Mouse (Mus musculus) brain, adult 10 weeks (tissue): ENCODE measurements around the gene Mtfr2. TPM values are rescaled to one million over a fixed set of nuclear protein-coding genes. Genes with fewer than 3 reads are reported as not detected.

Experiments
- polyA plus RNA-seq: library from polyadenylated mRNA; stranded (reverse); fragments of 350-450 nt; fragmentation: Illumina TruSeq; extraction: RNeasy Lipid Tissue Mini Kit (QIAGEN cat#74804); gene quantifications from one replicate; pipeline ENCODE4 v1.2.3, GENCODE M21; 2015; ENCODE audit warnings: low read depth, low replicate concordance

Gene Mtfr2
- polyA plus RNA-seq, result 0.59 TPM

GRCm38 (mm10) chr10:20347285-20348214, at the start of gene Mtfr2:
Gene Mtfr2 (plus strand): TSS chr10:20347770.

DNA sequence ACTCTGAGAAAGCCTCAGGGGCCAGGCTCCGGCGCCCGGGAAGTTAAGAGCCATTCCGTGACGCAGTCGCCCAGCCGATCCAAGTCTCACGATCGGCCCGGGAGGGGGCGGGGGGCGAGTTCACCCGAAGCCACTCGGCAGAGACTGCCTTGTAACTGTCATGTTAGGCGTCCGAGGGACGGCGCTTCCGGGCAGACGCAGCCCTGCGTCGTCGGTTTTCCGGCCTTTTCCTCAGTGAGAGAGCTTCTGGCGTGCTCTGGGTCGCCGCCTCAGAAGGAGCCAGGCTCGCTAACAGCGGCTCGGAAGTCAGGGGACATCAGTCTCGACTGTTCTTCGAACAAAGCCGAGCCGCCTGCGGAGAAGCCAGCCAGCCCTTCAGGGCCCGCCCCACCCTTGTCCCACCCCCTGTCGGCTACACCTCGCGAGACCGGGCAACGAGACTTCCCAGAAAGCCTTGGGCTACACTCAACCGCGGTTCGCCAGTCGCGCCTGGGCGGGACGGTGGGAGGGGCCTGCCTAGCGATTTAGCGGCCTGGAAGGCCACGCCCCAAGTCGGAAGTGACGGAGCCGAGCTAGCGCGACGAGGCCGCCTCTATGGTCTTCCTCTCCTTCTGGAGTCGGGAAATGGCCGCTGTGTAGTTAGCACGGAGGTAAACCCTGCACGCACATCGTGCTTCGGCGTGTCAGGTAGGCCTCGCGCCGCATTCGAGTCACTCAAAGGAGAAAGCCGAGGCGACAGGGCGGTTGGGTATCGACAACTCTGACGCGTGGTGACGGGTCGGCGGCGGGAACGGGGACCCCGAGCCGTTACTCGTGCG, 35.4 kb upstream of the Mtfr2 start, which contains the start of gene Bclaf1:
Gene Bclaf1, plus strand, starts transcription at position 552 of the 818 bp plus-strand sequence.

Other genes starting within 250 kb of the Mtfr2 start
- gene Map7, start 199.3 kb upstream of the Mtfr2 start, polyA plus RNA-seq, result 88.5 TPM
- gene Bclaf1, start 35.3 kb upstream of the Mtfr2 start, polyA plus RNA-seq, result 72.4 TPM